In the genomic region with DNA sequence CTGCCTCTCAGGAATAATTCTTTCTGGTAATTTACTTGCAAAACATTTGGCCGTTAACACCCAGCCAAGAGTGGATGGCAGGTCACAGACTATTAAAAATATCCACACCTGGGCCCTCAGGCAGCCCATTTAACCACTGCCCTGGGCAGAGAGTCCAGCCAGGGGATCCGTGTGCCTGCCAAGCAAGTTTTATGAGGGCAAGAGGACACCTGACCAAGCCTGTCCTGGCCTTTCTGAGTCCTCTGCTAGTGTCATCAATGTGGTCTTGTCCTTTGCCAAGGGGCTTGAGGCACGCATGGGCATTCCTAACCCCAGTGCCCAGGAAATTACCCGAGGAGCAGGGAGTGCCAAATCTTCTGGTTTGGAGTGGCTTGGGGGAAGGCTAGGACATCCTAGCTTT, we compare ENCODE assay signal across 28 mouse cellular contexts. TPM values are rescaled to one million over a fixed set of nuclear protein-coding genes. Genes with fewer than 3 reads are reported as not detected.
DNase-seq lines count a peak whose midpoint lies in the region; ATAC-seq and TF ChIP-seq lines count a peak whose summit lies in the region.
"Had no signal": no experiment of that assay in that cellular context is flagged by ENCODE, and none has a peak within 500 bp of the region (broad histone marks: within the 10 kb centered on the region; RNA-seq: fewer than 3 reads in every experiment).

No protein-coding gene starts in this region.

- no peaks in the 10 kb centered on the region for H3K36me3 ChIP-seq in heart, adult 2 months (ENCODE audit: control insufficient read depth, insufficient read depth, low read length)
- no peaks in the 10 kb centered on the region for H3K36me3 ChIP-seq in kidney, embryonic 15.5 days
- no peaks in the 10 kb centered on the region for H3K36me3 ChIP-seq in limb, embryonic 12.5 days
- H3K36me3 ChIP-seq: forebrain, embryonic 10.5 days; hindbrain, embryonic 12.5 days; liver, embryonic 13.5 days; neural tube, embryonic 15.5 days had no signal

- H3K79me2 ChIP-seq in heart, adult 2 months (replicated peaks; ENCODE audit: control insufficient read depth, insufficient read depth, low read length) = no peaks in the 10 kb centered on the region

- peak; percentile 15 to 28 for DNase-seq in heart, adult 2 months
- no peak for DNase-seq in heart, postnatal 10 days
- DNase-seq in kidney, adult 9 months = peak; percentile 73
- peak; percentile 36 to 48 for DNase-seq in gastrocnemius, postnatal 36 days
- DNase-seq in adrenal gland, postnatal 10 days = no peak
- DNase-seq in cerebellum, postnatal 14 days = no peak
- DNase-seq: cerebellum, adult 11-12 months; left cerebral cortex, postnatal 4 days; liver, embryonic 13.5 days; lung, adult 2 months; lung, postnatal 14 days had no signal

- H3K9ac ChIP-seq in heart, adult 2 months (ENCODE audit: low read depth, low read length) = no peak overlapping the region
- no peak overlapping the region for H3K9ac ChIP-seq in kidney, embryonic 15.5 days
- H3K9ac ChIP-seq in limb, embryonic 12.5 days (replicated peaks) = no peak overlapping the region
- H3K9ac ChIP-seq: hindbrain, embryonic 12.5 days; liver, embryonic 13.5 days; neural tube, embryonic 15.5 days had no signal

- TF ChIP-seq POLR2A in heart, adult 2 months (IDR thresholded peaks at IDR 0.05; ENCODE audit: insufficient read depth, low read depth, low read length) = no peak

- H3K9me3 ChIP-seq in kidney, embryonic 15.5 days (replicated peaks) = no peaks in the 10 kb centered on the region
- H3K9me3 ChIP-seq in limb, embryonic 12.5 days = no peaks in the 10 kb centered on the region
- H3K9me3 ChIP-seq: forebrain, embryonic 10.5 days; hindbrain, embryonic 12.5 days; liver, embryonic 13.5 days; neural tube, embryonic 15.5 days had no signal

- intact Hi-C loops in heart, adult 2 months (cut with DNase I) = no loop called here
- intact Hi-C loops in heart, postnatal 10 days (cut with DNase I) = no loop called here
- intact Hi-C loops in gastrocnemius, postnatal 36 days (cut with DNase I) = no loop called here

- WGBS in heart, adult 2 months = 57% methylated on average over 4 of the region's 4 CpGs
- WGBS in kidney, embryonic 15.5 days = 53% methylated on average over 4 of the region's 4 CpGs
- 41% methylated on average over 4 of the region's 4 CpGs for WGBS in limb, embryonic 12.5 days

- no peak overlapping the region for H3K4me2 ChIP-seq in kidney, embryonic 15.5 days
- no peak overlapping the region for H3K4me2 ChIP-seq in limb, embryonic 12.5 days
- H3K4me2 ChIP-seq: hindbrain, embryonic 12.5 days; liver, embryonic 13.5 days; midbrain, embryonic 11.5 days; neural tube, embryonic 15.5 days had no signal

- TF ChIP-seq EP300 in heart, adult 2 months (IDR thresholded peaks at IDR 0.05; ENCODE audit: insufficient read depth, low read depth, low read length) = no peak

- peak overlapping the region; percentile 20 for H3K27ac ChIP-seq in heart, adult 2 months
- H3K27ac ChIP-seq in kidney, embryonic 15.5 days = no peak overlapping the region
- H3K27ac ChIP-seq in limb, embryonic 12.5 days = peak overlapping the region; percentile 32; the same call in 1 of the 2 replicates
- H3K27ac ChIP-seq: forebrain, embryonic 10.5 days; hindbrain, embryonic 12.5 days; liver, embryonic 13.5 days; neural tube, embryonic 15.5 days; stomach, postnatal 0 days had no signal

- H3K4me3 ChIP-seq in heart, adult 2 months = no peak overlapping the region
- H3K4me3 ChIP-seq in kidney, embryonic 15.5 days (replicated peaks) = no peak overlapping the region
- H3K4me3 ChIP-seq in limb, embryonic 12.5 days (replicated peaks) = no peak overlapping the region
- H3K4me3 ChIP-seq: forebrain, embryonic 10.5 days; hindbrain, embryonic 12.5 days; liver, embryonic 13.5 days; neural tube, embryonic 15.5 days had no signal

- no peaks in the 10 kb centered on the region for H3K4me1 ChIP-seq in heart, adult 2 months (ENCODE audit: control insufficient read depth, insufficient read depth, low read length)
- H3K4me1 ChIP-seq in kidney, embryonic 15.5 days = peaks cover 20% of the 10 kb centered on the region
- H3K4me1 ChIP-seq in limb, embryonic 12.5 days (replicated peaks) = peaks cover 99% of the 10 kb centered on the region
- H3K4me1 ChIP-seq: liver, embryonic 13.5 days had no signal

- no peaks in the 10 kb centered on the region for H3K27me3 ChIP-seq in heart, adult 2 months (ENCODE audit: control insufficient read depth, insufficient read depth, low read length)
- peaks cover 43% of the 10 kb centered on the region for H3K27me3 ChIP-seq in kidney, embryonic 15.5 days
- H3K27me3 ChIP-seq in limb, embryonic 12.5 days = peaks cover 4% of the 10 kb centered on the region; the same call in 1 of the 2 replicates
- H3K27me3 ChIP-seq: hindbrain, embryonic 12.5 days; neural tube, embryonic 15.5 days had no signal

- TF ChIP-seq CTCF in heart, adult 2 months (IDR thresholded peaks at IDR 0.05) = no peak

- no peak for ATAC-seq in kidney, embryonic 15.5 days (replicated peaks; ENCODE audit: low FRiP score)
- ATAC-seq in limb, embryonic 12.5 days (ENCODE audit: insufficient number of reproducible peaks, insufficient read depth, low FRiP score, low TSS enrichment, low read depth) = no peak
- ATAC-seq: forebrain, embryonic 16.5 days; intestine, postnatal 0 days had no signal

RNA-seq across cellular contexts. Expression of gene Actrt2, which starts 38.0 kb away (rescaled TPM):
- total RNA-seq in heart, adult 2 months (2021) = not detected
- 0.18 and 0.47 TPM in 2 replicates for polyA plus RNA-seq in heart, adult 2 months (2012; rRNA removed)
- not detected for total RNA-seq in heart, postnatal 10 days (2021)
- not detected in 2 replicates for polyA plus RNA-seq in kidney, embryonic 15.5 days (2015; fragmentation: Nextera tagmentation; extraction: Ambion mirVana)
- not detected for total RNA-seq in gastrocnemius, postnatal 36 days (2021)
- not detected in 2 replicates for polyA plus RNA-seq in limb, embryonic 12.5 days (2016; fragmentation: Nextera tagmentation; extraction: Ambion mirVana)
- total RNA-seq in adrenal gland, postnatal 10 days (2021) = not detected
- total RNA-seq: adrenal gland, postnatal 4 days; ES-E14; layer of hippocampus, adult 8-10 months; left cerebral cortex, adult 18-20 months; left cerebral cortex, postnatal 4 days; megakaryocyte progenitor cell, adult 5-6 weeks had no signal
- polyA plus RNA-seq: embryonic facial prominence, embryonic 11.5 days; forebrain, embryonic 10.5 days; forebrain, embryonic 16.5 days; heart, postnatal 0 days; hindbrain, embryonic 12.5 days; intestine, postnatal 0 days; liver, embryonic 13.5 days; lung, adult 2 months; midbrain, embryonic 11.5 days; neural tube, embryonic 15.5 days; stomach, postnatal 0 days; urinary bladder, adult 2 months had no signal

Comparison
In these comparisons a context has a peak if more than half of its experiments do, and no peak if none do; other contexts are left out.
1. DNase-seq: peak in heart, adult 2 months (2 of 2), kidney, adult 9 months (single experiment) and gastrocnemius, postnatal 36 days (2 of 2); none in heart, postnatal 10 days (0 of 2), adrenal gland, postnatal 10 days (single experiment) and cerebellum, postnatal 14 days (0 of 2).